Mouse (Mus musculus) heart, embryonic 11.5 days (tissue): Measurements from ENCODE around the gene Cdkal1. TPM values are rescaled to one million over a fixed set of nuclear protein-coding genes. Genes with fewer than 3 reads are reported as not detected.

Source experiments
- ATAC-seq: fragments of 200-750 bp; cut with Nextera tagmentation; replicated peaks from 2 replicates; pipeline ENCODE4 v1.8.0; 2017; ENCODE audit warnings: moderate library complexity; ENCODE audit not compliant: insufficient number of reproducible peaks, low FRiP score, low TSS enrichment
- H3K27ac ChIP-seq: fragments of 300-500 bp; sonication (generic); 2 replicates; pipeline ENCODE4 v1.5.1; 2014; ENCODE audit warnings: mild to moderate bottlenecking, low read depth, low read length
- H3K27me3 ChIP-seq: fragments of 300-500 bp; sonication (generic); 2 replicates; pipeline ENCODE4 v1.6.1; 2014; ENCODE audit warnings: mild to moderate bottlenecking, low read length, mixed read lengths; ENCODE audit not compliant: control insufficient read depth, insufficient read depth
- H3K36me3 ChIP-seq: fragments of 300-500 bp; sonication (generic); 2 replicates; pipeline ENCODE4 v1.6.1; 2014; ENCODE audit warnings: mild to moderate bottlenecking, low read length, moderate library complexity, mixed read lengths; ENCODE audit not compliant: control insufficient read depth, insufficient read depth
- H3K4me1 ChIP-seq: fragments of 300-500 bp; sonication (generic); 2 replicates; pipeline ENCODE4 v1.6.1; 2014; ENCODE audit warnings: low read length; ENCODE audit not compliant: control insufficient read depth, insufficient read depth
- H3K4me2 ChIP-seq: fragments of 300-500 bp; sonication (generic); 2 replicates; pipeline ENCODE4 v1.6.1; 2014; ENCODE audit warnings: mild to moderate bottlenecking, moderate library complexity
- H3K4me3 ChIP-seq: fragments of 300-500 bp; sonication (generic); 2 replicates; pipeline ENCODE4 v1.5.1; 2014; ENCODE audit warnings: low read depth, low read length
- H3K9ac ChIP-seq: fragments of 300-500 bp; sonication (generic); 2 replicates; pipeline ENCODE4 v1.6.1; 2014; ENCODE audit warnings: mild to moderate bottlenecking, low read depth, low read length, moderate library complexity
- H3K9me3 ChIP-seq: fragments of 300-500 bp; sonication (generic); replicated peaks from 2 replicates; pipeline ENCODE4 v1.6.1; 2016; ENCODE audit warnings: low read length; ENCODE audit not compliant: control insufficient read depth
- WGBS: fragments of 180-500 bp; shearing (Covaris S2); extraction: QIAGEN DNeasy Blood & Tissue Kit; methylation state at CpG from one replicate; pipeline ENCODE4 v1.1.7; 2014; ENCODE audit not compliant: insufficient replicate concordance; 5-methylcytosine and 5-hydroxymethylcytosine counted together
- polyA plus RNA-seq: library from polyadenylated mRNA; unstranded; fragments of >200 nt; fragmentation: Nextera tagmentation; extraction: Ambion mirVana; gene quantifications from 2 replicates; pipeline ENCODE4 v1.2.1, GENCODE M21; 2014

Cdkal1 gene
- polyA plus RNA-seq, 1 experiment from 2014 or later = 25.2 TPM

DNA sequence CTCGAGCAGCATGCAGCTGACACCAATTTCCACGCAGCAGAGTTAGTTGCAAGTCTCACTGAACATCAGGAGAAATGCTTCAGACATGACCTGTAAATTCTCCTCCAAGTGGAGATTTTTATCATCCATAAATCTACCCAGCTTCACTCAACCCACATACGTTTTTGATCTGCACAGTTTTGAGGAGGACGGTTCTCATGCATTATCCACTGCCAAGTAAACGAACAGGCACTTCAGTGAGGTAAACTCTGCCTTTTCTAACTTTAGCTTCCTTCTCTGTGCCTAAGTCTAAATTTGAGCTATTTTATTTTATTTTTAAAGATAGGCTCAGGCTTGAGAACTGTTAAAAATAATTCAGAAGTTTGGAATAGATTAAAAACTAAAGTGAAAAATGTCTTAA is 394.7 kb downstream of the Cdkal1 start:
- Histone ChIP-seq H3K4me3 (no peak overlapping the region), H3K4me2 (no peak overlapping the region), H3K27me3 (no peaks in the 10 kb centered on the region), H3K9me3 (no peaks in the 10 kb centered on the region), H3K36me3 (no peaks in the 10 kb centered on the region), H3K4me1 (0 out of 2 replicates have a peak, but pooled peaks cover 12% of the 10 kb centered on the region), H3K9ac (no peak overlapping the region), H3K27ac (no peak overlapping the region)
- WGBS = 69% methylated on average over 5 of the region's 5 CpGs
- no peak for ATAC-seq

DNA sequence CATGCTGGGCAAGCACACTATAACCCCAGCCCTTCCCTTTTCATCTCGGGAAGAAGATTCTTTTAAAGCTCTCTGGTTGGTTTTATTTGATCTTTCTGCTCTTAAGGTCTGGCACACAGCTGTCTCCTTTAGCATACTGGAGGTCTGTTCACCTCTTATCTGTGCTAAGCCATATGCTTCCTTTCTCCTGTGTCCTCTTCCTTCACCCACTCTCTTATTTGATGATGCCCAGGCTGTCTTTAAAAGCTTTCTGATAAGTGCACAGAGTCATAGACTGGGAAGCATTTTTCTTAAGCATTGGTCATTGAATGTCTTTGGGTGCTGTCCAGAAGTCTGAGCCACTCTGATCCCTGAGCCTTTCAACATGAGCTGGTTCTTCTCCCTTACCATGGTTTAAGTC is 397.1 kb downstream of the Cdkal1 start:
- Histone ChIP-seq H3K27me3 (no peaks in the 10 kb centered on the region), H3K9ac (no peak overlapping the region), H3K27ac (no peak overlapping the region), H3K9me3 (no peaks in the 10 kb centered on the region), H3K4me3 (no peak overlapping the region), H3K4me1 (0 out of 2 replicates have a peak, but pooled peaks cover 12% of the 10 kb centered on the region), H3K36me3 (no peaks in the 10 kb centered on the region), H3K4me2 (no peak overlapping the region)
- ATAC-seq = no peak
- WGBS = 10% methylated on average over 1 of the region's 1 CpGs

DNA sequence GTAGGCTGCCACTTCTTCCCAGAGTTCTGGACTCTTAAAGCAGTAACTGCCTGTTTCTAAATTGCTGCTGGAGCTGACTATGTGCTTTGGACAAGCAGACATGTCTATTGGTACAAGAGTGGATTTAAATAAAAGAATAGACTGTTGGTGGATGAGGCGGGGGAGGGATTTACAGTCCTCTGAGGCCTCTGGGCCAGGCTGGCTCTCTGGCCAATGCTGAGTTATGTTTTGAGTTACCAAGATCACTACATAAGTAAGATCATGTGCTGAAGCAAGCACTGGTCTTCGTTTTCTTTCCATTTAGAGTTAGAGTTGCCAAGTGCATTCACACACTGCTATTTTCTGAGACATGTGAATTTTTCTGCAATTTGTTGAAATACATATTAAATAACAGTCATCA is 418.4 kb downstream of the Cdkal1 start:
- 78% methylated on average over 2 of the region's 2 CpGs for WGBS
- Histone ChIP-seq H3K9ac (no peak overlapping the region), H3K27me3 (no peaks in the 10 kb centered on the region), H3K27ac (no peak overlapping the region), H3K9me3 (no peaks in the 10 kb centered on the region), H3K36me3 (no peaks in the 10 kb centered on the region), H3K4me3 (no peak overlapping the region), H3K4me1 (peaks cover 3% of the 10 kb centered on the region; the same call in 1 of the 2 replicates), H3K4me2 (no peak overlapping the region)
- no peak for ATAC-seq

DNA sequence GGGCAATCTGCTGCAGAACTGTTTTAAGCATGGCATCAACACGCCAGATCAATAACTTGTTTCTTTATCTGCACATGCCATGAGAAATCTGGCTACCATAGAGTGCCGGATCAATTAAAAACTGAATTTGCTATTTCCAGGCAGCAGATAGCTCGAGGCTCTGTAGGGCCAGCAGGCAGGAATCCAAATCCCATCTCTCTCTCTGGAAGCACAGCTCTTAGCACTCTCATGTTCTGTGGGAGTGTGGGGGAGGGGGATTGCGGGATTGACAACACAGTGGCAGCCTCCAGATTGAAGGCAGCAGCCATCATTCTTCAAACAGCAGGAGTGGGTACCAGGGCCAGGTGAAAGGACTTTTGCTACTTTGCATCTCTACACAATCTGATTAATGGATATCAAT is 420.7 kb downstream of the Cdkal1 start:
- no peak overlapping the region for H3K27ac ChIP-seq
- H3K4me2 ChIP-seq = no peak overlapping the region
- H3K4me3 ChIP-seq = no peak overlapping the region
- H3K9ac ChIP-seq = no peak overlapping the region
- peaks cover 6% of the 10 kb centered on the region for H3K4me1 ChIP-seq
- WGBS = 58% methylated on average over 4 of the region's 4 CpGs
- 0 out of 2 replicates have a peak, but pooled peaks cover 2% of the 10 kb centered on the region for H3K9me3 ChIP-seq
- H3K27me3 ChIP-seq = no peaks in the 10 kb centered on the region
- H3K36me3 ChIP-seq = no peaks in the 10 kb centered on the region
- no peak for ATAC-seq

DNA sequence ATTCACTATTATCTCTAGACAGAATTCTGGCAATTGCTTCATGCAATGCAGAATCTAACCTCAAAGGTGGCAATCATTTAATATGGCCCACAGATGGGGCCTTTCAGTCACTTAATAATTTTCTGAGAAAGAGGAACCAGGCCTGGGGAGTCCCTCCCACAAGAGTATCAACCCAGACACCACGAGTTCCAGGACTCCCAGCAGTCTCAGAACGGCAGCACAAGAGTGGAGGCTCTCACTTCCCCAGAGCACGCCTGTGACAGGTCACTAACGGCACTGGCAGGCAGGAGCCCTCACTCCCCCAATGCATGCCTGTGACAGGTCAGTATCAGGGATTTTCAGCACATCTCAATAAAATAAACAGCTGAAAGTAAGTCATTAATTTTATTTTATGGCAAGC is 424.6 kb downstream of the Cdkal1 start:
- Histone ChIP-seq H3K9me3 (0 out of 2 replicates have a peak, but pooled peaks cover 2% of the 10 kb centered on the region), H3K4me2 (no peak overlapping the region), H3K27me3 (no peaks in the 10 kb centered on the region), H3K27ac (no peak overlapping the region), H3K4me1 (peaks cover 6% of the 10 kb centered on the region), H3K4me3 (no peak overlapping the region), H3K9ac (no peak overlapping the region), H3K36me3 (no peaks in the 10 kb centered on the region)
- ATAC-seq = no peak
- 24% methylated on average over 4 of the region's 4 CpGs for WGBS

DNA sequence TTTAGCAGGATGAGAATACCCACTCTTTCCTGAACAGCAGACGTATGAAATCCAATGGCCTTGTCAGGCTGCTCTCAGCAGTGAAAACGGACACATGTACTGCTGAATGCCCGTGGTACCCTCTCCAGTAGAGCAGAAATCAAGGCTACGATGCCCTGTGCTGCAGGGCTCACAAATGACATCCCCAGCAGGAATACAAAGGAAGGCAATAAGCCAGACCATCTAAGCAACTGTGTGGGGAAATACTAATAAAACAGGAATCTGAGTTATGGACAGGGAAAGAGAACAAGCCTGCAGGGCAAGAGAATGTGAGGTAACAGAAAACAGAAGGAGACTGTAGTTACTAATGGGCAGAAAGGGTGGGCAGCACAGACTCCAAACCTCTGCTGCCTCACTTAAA is 425.6 kb downstream of the Cdkal1 start:
- Histone ChIP-seq H3K27me3 (no peaks in the 10 kb centered on the region), H3K4me2 (no peak overlapping the region), H3K4me3 (no peak overlapping the region), H3K27ac (no peak overlapping the region), H3K9ac (no peak overlapping the region), H3K9me3 (0 out of 2 replicates have a peak, but pooled peaks cover 2% of the 10 kb centered on the region), H3K4me1 (peaks cover 6% of the 10 kb centered on the region), H3K36me3 (no peaks in the 10 kb centered on the region)
- no peak for ATAC-seq
- 81% methylated on average over 4 of the region's 4 CpGs for WGBS

DNA sequence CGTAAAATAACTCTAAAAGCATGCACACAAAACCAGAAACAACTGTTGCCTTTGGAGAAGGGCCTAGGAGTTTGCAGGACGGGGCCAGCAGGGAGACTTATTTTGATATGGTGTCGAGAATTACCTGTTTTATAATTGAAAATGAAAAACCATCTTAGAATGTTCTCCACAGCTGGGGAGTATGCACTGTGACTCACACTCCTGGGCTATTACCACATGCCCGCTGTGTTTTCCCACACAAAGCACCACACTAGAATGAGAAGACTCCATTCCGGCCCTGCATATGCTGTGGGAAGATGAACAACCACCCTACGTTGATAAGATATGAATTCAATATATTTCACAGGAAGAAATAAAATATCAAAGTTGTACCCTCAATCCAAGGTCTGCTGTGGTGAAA is 426.3 kb downstream of the Cdkal1 start:
- Histone ChIP-seq H3K9me3 (0 out of 2 replicates have a peak, but pooled peaks cover 2% of the 10 kb centered on the region), H3K4me1 (peaks cover 3% of the 10 kb centered on the region; the same call in 1 of the 2 replicates), H3K27me3 (no peaks in the 10 kb centered on the region), H3K4me3 (no peak overlapping the region), H3K36me3 (no peaks in the 10 kb centered on the region), H3K4me2 (no peak overlapping the region), H3K9ac (no peak overlapping the region), H3K27ac (no peak overlapping the region)
- 83% methylated on average over 6 of the region's 6 CpGs for WGBS
- ATAC-seq = no peak

DNA sequence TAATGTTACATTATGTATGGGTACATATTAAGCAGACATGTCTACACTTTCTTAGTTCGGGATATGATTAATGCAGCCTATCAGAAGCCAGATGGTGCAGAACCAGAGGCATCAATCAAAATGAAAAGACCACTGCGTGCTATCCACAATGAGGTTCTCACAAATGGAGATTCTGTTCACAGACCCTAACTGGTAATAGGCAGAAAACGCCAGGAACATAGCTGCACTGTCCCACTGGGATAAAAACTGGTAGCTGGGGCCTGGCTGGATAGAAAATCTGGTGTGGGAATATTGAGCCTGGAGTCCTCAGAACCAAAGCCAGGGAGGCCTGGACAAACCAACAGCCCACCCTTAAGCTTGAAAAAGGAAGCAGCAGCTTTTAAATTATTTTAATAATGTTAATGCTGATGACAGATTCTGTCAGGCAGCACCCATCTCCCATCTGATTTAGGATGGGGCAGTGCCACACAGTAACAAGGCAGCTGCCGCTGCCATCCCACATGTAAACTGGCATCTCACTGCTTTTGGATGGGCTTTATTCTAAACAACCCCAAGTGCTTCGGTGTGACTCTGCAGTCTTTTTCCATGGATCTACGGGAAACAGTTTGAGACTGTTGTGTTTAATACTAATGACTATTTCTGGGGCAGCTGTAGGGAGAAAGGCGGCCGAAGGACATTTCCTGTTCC is 438.9 kb downstream of the Cdkal1 start:
- H3K27me3 ChIP-seq = no peaks in the 10 kb centered on the region
- no peak for ATAC-seq
- H3K4me2 ChIP-seq = no peak overlapping the region
- peaks cover 14% of the 10 kb centered on the region for H3K4me1 ChIP-seq
- no peaks in the 10 kb centered on the region for H3K9me3 ChIP-seq
- no peak overlapping the region for H3K4me3 ChIP-seq
- H3K9ac ChIP-seq = no peak overlapping the region
- WGBS = 51% methylated on average over 8 of the region's 8 CpGs
- no peaks in the 10 kb centered on the region; the same call in 1 of the 2 replicates for H3K36me3 ChIP-seq
- H3K27ac ChIP-seq = no peak overlapping the region

DNA sequence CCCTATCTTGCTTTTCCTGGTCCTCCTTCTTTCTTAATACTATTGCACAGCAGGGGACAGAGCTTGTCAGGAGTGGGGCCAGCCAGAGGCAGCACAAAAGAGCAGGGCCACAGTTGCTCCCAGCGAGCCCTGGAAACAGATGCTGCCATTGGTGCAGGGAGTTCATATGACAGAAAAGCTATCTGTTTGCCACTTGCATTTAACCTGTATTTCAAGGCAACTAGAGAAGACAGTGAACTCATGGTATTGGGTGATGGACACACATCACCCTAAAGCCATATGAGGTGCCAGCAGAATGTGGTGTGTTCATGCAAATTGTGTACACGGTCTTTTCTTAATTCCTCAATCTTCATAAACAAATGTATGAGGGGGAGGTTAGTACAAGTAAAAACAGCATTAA is 439.5 kb downstream of the Cdkal1 start:
- peaks cover 14% of the 10 kb centered on the region for H3K4me1 ChIP-seq
- no peaks in the 10 kb centered on the region; the same call in 1 of the 2 replicates for H3K36me3 ChIP-seq
- no peak overlapping the region for H3K9ac ChIP-seq
- H3K27ac ChIP-seq = no peak overlapping the region
- 54% methylated on average over 2 of the region's 2 CpGs for WGBS
- H3K4me2 ChIP-seq = no peak overlapping the region
- ATAC-seq = no peak
- no peak overlapping the region for H3K4me3 ChIP-seq
- H3K9me3 ChIP-seq = no peaks in the 10 kb centered on the region
- H3K27me3 ChIP-seq = no peaks in the 10 kb centered on the region
